Mouse (Mus musculus): ENCODE results near the gene Cdc42bpb.

The Cdc42bpb gene

GRCm38 (mm10) chr12:111377376-111377973, at the start of gene Cdc42bpb:
Gene Cdc42bpb, minus strand, starts transcription at chr12:111377718.
- DNase-seq (ENCODE audit: low spot score in 2 of 2), result peak; percentile 93

- peak; percentile 93 for DNase-seq (ENCODE audit: low spot score in 2 of 2)
These were observed 48.4 kb upstream of the Cdc42bpb start for GRCm38 (mm10) chr12:111425789-111426460.

- peak; percentile 87 for DNase-seq (ENCODE audit: low spot score in 2 of 2)
These were observed 47.7 kb upstream of the Cdc42bpb start for GRCm38 (mm10) chr12:111425258-111425657.

GRCm38 (mm10) chr12:111424547-111424946, 47.0 kb upstream of the Cdc42bpb start:
- DNase-seq (ENCODE audit: low spot score in 2 of 2), result no peak

- DNase-seq (ENCODE audit: low spot score in 2 of 2), result no peak
These were observed 46.1 kb upstream of the Cdc42bpb start for GRCm38 (mm10) chr12:111423570-111424129.

- DNase-seq (ENCODE audit: low spot score in 2 of 2), result no peak
These were observed 45.3 kb upstream of the Cdc42bpb start for GRCm38 (mm10) chr12:111422852-111423251.

GRCm38 (mm10) chr12:111420946-111421709, 43.6 kb upstream of the Cdc42bpb start:
- no peak for DNase-seq (ENCODE audit: low spot score in 2 of 2)

- DNase-seq (ENCODE audit: low spot score in 2 of 2), result no peak
These were observed 42.4 kb upstream of the Cdc42bpb start for GRCm38 (mm10) chr12:111419918-111420317.

GRCm38 (mm10) chr12:111416921-111417779, 39.6 kb upstream of the Cdc42bpb start, which contains the start of gene Exoc3l4:
Gene Exoc3l4, plus strand, starts transcription at chr12:111417017.
- DNase-seq (ENCODE audit: low spot score in 2 of 2), result no peak

- DNase-seq (ENCODE audit: low spot score in 2 of 2), result peak; percentile 85 to 90
These were observed 35.8 kb upstream of the Cdc42bpb start for GRCm38 (mm10) chr12:111413300-111413699.

- no peak for DNase-seq (ENCODE audit: low spot score in 2 of 2)
These were observed 35.2 kb upstream of the Cdc42bpb start for GRCm38 (mm10) chr12:111412581-111413284.

GRCm38 (mm10) chr12:111411631-111412355, 34.3 kb upstream of the Cdc42bpb start:
- no peak for DNase-seq (ENCODE audit: low spot score in 2 of 2)

GRCm38 (mm10) chr12:111409583-111409982, 32.1 kb upstream of the Cdc42bpb start:
- DNase-seq (ENCODE audit: low spot score in 2 of 2), result no peak

GRCm38 (mm10) chr12:111406622-111407021, 29.1 kb upstream of the Cdc42bpb start, which contains the start of gene Lbhd2:
Gene Lbhd2, plus strand, starts transcription at chr12:111406809.
- DNase-seq (ENCODE audit: low spot score in 2 of 2), result no peak

- DNase-seq (ENCODE audit: low spot score in 2 of 2), result no peak
These were observed 27.4 kb upstream of the Cdc42bpb start for GRCm38 (mm10) chr12:111404880-111405279.

GRCm38 (mm10) chr12:111401454-111402184, 24.1 kb upstream of the Cdc42bpb start:
- DNase-seq (ENCODE audit: low spot score in 2 of 2), result peak; percentile 57 to 75

GRCm38 (mm10) chr12:111396997-111397396, 19.5 kb upstream of the Cdc42bpb start:
- DNase-seq (ENCODE audit: low spot score in 2 of 2), result no peak

GRCm38 (mm10) chr12:111394008-111394407, 16.5 kb upstream of the Cdc42bpb start:
- DNase-seq (ENCODE audit: low spot score in 2 of 2), result no peak

GRCm38 (mm10) chr12:111387146-111387545, 9.6 kb upstream of the Cdc42bpb start:
- no peak for DNase-seq (ENCODE audit: low spot score in 2 of 2)
